Mouse (Mus musculus) right cerebral cortex, postnatal 25 days (tissue): ENCODE measurements around the gene Drg1.
"Not testable (repeated sequence)": the region's sequence is repeated elsewhere in the genome, so short reads cannot be mapped to it uniquely, and the experiment has no call there.

Experiments
- DNase-seq: peaks from one replicate; pipeline ENCODE4 v3.0.0; 2022

Drg1 gene

GRCm38 (mm10) chr11:3205207-3205606 is 61.0 kb downstream of the Drg1 start:
- no peak for DNase-seq

DNA sequence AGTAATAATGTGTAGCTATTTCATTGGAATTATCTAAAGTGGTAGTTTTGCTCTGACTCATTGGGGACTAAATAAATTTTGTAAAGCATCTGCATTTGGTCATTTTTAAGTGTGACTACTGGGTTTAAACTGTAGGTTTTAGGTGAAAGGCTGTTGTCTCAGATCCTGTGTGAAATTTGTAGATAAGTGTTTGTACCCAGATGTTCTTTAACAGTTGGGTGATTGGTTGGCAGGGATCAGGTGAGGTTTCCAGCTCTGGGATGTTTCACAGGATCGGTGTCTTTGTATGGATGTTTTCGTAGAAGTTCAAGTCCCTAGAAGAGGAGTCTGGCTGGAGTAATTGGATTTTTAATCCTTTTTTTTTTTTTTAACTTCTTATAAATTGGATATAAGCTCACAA is 62.4 kb downstream of the Drg1 start:
- no peak for DNase-seq

DNA sequence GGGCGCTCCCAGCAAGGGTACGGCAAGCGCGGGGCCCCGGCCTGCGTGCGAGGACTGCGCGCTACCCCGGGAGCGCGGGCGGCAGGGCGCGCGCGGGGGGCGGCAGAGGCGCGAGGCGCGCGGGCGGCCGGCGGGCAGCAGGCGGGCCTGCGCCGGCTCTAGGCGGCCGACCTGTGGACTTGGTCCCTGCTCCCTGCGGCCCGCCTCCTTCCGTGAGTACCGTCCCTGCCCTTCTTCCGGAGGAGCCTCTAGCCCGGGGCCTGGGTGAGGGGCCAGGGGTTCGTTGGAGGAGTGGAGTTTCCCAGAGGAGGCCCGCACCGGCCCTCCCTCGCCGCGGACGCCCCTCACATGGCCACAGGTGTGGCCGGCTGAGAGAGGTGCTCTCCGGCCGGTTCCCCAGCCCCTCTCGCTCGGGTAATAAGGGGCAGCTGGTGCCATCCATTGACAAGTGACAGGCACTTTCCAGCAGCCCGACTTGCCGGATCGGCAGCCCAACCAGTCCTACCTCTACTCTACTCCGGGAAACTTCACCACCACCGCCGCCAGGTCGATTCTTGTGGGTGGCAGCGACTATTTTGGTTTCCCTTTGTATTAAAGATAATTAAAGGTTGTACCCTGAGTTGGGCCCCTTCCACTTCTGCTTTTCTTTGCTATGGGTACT is 63.3 kb downstream of the Drg1 start:
- peak; percentile 68 for DNase-seq

DNA sequence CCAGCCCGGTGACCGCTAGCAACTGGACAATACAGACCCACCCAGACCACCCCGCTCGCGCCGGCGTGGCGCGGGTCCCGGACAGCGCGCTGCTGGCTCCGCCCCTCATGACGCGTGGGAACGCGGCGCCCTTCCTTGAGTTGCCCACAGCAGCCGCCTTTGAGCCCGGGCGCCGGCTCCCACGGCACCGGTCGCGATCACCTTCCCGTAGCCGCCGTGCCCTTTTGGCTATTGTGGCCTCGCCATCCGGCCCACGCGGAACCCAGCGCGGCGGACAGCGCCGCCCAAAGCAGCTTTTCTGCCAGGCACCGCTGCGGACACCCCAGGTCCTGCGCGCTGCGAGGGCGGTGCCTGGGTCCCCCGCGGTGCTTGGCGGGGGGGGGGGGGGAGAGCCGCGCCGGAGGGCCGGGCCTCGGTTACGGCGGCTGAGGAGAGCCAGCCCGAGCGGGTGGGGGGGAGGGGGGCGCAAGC is 63.9 kb downstream of the Drg1 start, which contains the start of gene Eif4enif1:
Gene Eif4enif1, plus strand, starts transcription at position 162 of the 471 bp plus-strand sequence.
- DNase-seq, result peak; percentile 93

DNA sequence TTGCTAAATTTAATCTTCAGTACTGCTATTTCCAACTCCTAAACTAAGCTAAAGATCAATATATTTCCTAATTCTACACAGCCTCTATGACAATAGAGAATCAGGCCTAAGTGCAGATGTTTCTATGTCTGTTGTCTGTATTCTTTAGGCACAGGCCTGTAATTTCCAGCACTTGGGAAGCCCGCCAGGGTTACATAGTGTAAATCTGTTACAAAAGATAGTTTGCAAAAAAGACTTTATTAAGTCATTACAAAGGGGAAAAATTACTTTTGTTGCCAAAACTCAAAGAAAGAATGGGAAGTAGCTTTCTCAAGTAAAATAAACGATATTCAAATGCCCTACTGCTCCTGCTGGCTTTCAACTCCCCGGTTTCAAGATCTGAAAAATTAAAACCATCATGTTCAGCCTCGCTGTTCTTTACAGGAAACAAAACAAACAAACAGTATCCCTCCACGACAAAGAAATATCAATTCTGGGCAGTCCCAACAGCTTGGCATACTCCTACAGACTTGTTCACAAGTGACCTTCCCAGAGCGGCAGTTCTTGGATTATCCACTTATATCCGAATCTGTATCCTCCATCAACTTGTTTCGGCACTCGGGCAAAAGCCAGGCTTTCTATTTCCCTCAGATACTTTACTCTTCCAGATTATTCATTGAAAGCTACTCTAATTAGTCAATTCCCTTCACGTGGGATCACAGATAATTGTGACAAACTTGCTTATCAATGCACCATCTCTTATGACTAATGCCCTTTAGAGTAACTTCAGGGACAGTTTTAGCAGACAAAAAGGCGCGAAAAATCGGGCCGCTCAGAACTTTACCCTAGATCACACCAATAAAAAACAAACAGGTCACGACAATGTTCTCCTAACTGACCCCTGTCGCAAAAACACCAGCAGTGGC is 64.6 kb downstream of the Drg1 start:
- DNase-seq, result no peak

DNA sequence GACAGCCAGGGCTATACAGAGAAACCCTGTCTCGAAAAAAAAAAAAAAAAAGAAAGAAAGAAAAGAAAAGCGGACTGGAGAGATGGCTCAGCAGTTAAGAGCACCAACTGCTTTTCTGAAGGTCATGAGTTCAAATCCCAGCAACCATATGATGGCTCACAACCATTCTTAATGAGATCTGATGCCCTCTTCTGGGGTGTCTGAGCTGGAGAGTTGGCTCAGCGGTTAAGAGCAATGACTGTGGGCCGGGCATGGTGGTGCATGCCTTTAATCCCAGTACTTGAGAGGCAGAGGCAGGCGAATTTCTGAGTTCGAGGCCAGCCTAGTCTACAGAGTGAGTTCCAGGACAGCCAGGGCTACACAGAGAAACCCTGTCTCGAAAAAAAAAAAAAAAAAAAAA is 65.6 kb downstream of the Drg1 start:
- DNase-seq, result not testable (repeated sequence)

DNA sequence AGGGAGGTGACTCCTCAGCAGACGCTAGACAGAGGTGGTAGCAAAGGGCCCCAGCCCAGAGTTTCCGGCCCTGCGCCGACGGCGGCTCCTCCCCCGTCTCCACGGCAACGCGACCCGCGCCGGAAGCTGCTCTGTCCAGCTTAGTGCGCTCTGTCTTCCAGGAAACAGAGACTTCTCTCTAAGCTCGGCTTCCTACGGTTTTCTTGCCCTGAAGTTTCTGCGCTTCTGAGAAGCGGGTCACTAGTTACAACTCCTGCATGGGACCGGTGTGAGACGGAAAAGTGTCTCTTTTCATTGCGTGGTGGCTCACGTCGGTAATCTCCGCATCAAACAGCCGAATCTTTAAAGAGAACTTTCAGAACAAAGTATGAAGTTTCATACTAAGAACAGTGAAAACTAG is 72.9 kb downstream of the Drg1 start, which contains the start of gene Sfi1:
Gene Sfi1, minus strand, starts transcription at position 101 of the 400 bp plus-strand sequence.
- DNase-seq, result no peak

- peak; percentile 8 for DNase-seq
Observed at GRCm38 (mm10) chr11:3182707-3183106, 83.5 kb downstream of the Drg1 start.

DNA sequence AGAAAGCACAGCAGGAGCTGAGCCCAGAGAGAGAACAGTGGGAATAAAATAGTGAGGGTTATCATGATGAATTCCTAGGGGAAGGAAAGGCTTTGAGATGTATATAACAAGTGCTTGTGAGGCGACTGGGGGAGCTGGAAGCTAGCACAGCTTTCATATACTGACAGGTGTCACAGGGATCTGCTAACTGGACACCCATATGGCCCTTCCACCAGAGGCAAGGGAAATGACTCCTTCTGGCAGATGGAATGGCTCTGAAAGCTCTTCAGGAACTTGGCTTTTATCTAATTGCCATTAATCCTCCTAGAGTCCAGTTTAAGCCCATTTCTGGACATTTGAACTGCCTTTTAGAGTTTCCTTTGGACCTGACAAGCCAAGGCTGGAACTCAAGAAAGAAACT is 84.2 kb downstream of the Drg1 start:
- not testable (repeated sequence) for DNase-seq

DNA sequence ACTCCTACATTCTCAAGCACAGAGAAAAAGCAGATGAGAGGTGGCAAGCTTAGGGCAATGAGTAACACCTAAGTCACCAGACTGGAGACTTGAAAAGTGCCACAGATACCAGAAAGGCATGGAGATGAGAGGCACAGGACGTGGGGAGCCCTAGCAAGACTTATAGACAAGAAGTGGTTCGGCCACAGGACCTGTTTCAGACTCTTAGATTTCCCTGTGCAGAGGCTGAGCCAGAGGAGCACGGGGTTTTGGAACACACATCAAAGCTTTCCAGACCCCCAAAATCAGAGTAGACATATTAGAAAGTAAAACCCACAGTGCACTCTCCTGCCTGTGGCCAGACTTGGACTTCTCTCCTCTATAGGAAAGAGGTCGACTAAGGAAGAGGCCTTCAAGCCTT is 85.0 kb downstream of the Drg1 start:
- peak; percentile 73 for DNase-seq

DNA sequence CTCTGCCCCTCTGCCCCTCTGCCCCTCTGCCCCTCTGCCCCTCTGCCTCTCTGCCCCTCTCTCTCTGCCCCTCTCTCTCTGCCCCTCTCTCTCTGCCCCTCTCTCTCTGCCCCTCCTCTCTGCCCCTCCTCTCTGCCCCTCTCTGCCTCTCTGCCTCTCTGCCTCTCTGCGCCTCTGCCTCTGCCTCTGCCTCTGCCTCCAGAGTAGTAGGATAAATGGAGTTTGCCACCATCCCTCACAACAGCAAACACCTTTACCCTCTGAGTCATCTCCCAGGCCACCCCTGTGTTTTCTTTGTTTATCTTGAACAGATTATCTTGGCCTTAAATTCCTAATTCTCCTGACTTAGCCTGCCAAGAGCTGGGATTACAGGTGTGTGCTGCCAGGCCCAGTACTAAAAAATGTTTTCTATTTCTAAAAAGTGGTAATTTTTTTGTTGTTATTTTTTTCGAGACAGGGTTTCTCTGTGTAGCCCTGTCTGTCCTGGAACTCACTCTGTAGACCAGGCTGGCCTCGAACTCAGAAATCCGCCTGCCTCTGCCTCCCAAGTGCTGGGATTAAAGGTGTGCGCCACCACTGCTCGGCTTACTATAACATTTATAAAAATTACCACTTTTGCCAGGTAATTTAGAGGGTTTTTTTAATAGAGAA is 85.6 kb downstream of the Drg1 start:
- not testable (repeated sequence) for DNase-seq

DNA sequence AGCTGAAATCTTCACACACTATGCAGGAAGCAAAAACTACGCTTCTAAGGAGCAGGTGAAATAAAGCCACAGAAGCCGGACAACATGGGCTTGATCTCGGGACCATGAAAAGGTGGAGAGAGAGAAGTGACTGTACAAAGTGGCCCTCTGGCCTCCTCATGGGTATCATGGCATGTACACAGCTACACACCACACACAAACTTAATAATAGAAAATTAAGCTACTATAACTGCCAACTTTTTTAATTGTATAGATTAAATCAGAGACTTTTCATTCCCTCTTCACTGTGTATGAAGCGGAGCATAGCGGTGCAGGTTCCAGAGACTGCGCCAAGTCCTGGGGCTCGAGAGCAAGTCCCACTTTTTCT is 86.5 kb downstream of the Drg1 start:
- peak; percentile 32 for DNase-seq

GRCm38 (mm10) chr11:3178968-3179725 is 87.1 kb downstream of the Drg1 start:
- not testable (repeated sequence) for DNase-seq

DNA sequence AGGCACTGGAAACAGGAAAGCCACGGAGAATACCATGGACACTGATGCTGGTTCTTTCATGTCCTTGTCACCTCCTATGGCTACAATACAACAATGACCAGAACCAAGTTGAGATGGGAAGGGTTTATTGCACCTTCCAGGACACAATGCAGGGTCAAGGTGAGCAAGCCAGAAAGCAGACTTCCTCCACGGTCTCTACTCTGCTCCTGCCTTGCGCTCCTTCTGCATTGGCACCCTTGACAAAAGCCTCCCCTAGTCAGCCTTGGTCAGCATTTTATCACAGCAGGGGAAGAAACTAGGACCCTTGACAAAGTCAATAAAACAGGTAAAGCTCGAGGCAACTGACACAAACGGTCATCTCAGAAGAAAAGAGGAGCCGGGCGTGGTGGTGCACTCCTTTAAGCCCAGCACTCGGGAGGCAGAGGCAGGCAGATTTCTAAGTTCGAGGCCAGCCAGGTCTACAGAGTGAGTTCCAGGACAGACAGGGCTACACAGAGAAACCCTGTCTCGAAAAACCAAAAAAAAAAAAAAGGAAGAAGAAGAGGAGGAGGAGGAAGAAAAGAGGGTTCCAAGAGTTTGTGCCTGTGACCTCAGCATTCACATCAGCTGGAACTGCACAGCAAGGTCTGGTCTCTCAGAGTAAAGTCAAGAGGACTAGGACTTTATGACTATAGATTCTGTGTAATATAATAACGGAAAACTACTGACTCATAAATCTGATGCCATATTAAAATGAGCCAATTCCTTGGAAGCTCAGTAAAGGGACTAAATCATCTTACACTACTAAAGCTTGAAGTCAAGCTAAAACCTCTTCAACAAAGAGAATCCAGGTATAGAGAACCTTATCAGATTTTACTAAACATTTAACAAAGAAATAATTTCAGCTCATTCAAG is 92.5 kb downstream of the Drg1 start:
- peak; percentile 70 for DNase-seq

DNA sequence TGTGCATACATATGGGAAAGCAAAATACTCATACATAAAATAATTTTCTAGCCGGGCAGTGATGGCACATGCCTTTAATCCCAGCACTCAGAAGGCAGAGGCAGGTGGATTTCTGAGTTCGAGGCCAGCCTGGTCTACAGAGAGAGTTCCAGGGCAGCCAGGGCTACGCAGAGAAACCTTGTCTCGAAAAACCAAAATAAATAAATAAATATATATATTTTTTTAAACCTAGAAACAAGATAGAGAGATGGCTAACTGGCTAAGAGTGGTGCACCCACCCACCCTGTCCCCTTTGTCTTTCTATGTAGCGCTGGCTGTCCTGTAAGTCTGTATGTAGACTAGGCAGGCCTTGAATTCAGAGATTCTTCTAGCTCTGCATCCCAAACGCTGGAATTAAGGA is 93.7 kb downstream of the Drg1 start:
- DNase-seq, result not testable (repeated sequence)

- peak; percentile 57 for DNase-seq
Observed at GRCm38 (mm10) chr11:3171931-3172330, 94.3 kb downstream of the Drg1 start.

DNA sequence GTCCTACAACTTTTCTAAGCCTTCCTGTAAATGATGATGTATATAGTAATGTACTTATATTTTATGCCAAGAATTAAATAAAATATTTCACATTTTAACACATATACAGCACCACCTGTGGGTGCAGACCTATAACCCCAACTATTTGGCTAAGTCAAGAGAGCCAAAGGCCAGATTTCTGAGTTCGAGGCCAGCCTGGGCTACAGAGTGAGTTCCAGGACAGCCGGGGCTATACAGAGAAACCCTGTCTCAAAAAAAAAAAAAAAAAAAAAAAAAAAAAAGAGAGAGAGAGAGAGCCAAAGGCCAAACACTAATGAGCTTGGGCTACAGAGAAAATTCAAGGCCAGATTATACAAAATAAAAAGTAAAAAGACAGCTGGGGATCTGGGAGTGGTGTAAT is 97.2 kb downstream of the Drg1 start:
- DNase-seq, result not testable (repeated sequence)

DNA sequence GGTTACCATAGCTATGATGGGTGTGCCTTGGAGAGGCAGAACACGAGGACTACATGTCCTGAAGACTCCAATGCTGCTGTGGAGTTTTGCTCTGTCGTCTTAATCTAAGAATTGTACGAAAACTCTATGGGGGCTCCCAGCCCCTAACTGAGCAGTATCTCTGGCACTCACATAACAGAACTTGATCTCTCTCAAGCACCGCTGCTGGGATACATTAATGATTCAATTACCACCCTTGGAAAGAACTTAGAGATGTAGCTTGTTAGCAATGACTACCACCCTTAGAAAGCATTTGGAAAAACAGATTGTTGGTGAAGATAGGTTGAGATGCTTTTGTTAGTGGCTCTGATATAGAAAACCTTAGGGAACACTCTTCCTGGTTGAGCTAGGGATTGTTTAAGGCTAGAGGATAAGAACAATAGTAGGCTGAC is 98.6 kb downstream of the Drg1 start:
- DNase-seq, result not testable (repeated sequence)

DNA sequence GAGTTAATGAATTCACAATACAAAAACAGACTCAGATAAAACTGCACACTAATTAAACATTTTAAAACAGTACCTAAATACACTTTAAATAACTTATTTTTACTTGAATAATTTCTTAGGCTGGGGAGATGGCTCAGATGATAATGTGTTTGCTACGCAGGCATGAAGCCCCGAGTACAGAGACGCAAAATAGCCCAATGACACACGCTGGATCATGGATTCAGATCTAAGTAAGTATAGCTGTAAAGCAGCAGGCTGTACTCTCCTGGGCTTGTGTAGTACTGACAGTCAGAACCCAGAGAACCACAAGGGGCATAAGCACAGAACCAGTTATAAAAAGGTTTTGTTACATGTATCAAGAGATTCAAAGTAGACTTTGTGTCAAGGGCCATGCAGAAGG is 99.1 kb downstream of the Drg1 start:
- not testable (repeated sequence) for DNase-seq

DNA sequence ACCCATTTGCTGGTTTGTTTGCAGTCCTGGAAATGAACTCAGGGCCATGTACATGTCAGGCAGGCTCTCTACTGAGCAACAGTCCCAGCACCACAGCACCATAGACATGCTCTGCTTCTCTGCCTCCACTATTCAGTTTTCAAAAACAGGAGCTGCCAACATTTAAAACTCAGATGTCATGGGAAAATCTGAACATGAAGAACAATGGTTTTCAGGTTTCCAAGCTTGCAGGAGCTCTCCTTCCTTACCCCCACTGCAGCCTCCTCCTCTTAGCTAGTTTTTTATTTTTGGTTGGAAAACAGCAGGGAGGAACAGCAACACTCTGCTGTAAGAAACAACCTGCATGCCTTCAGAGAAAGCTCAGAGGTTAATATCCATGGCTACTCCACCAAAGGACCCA is 99.9 kb downstream of the Drg1 start:
- DNase-seq, result not testable (repeated sequence)

- DNase-seq, result not testable (repeated sequence)
Observed at GRCm38 (mm10) chr11:3165210-3165782, 100.9 kb downstream of the Drg1 start.
